Mouse (Mus musculus) central nervous system, embryonic 18 days (tissue): ENCODE data around the gene Trim30d. TPM values are rescaled to one million over a fixed set of nuclear protein-coding genes. Genes with fewer than 3 reads are reported as not detected.

ENCODE experiments used
- polyA plus RNA-seq: library from polyadenylated mRNA; depleted of rRNA; stranded (reverse); fragments of >200 nt; gene quantifications from 2 replicates; pipeline ENCODE4 v1.2.3, GENCODE M21; 2012; rRNA removed

The Trim30d gene
- 0.74 and 0.91 TPM in 2 replicates for polyA plus RNA-seq

GRCm38 (mm10) chr7:104507421-104508065, at the start of gene Trim30d:
TSS of gene Trim30d (minus strand) at chr7:104507849.

GRCm38 (mm10) chr7:104549833-104550232, 42.2 kb upstream of the Trim30d start, which contains the start of gene Olfr651:
TSS of gene Olfr651 (plus strand) at chr7:104550133.

GRCm38 (mm10) chr7:104465065-104465744, 42.4 kb downstream of the Trim30d start, which contains the start of gene Trim30a:
TSS of gene Trim30a (minus strand) at chr7:104465193.

Other genes starting within 250 kb of the Trim30d start
- 0.16 and 0.21 TPM in 2 replicates for gene Trim5, start 219.8 kb downstream of the Trim30d start, polyA plus RNA-seq
- 2.9 and 3.8 TPM in 2 replicates for gene Trim12a, start 192.4 kb downstream of the Trim30d start, polyA plus RNA-seq
- 0.04 TPM in 1 of 2 replicates, not detected in the other for gene Trim34b, start 178.4 kb downstream of the Trim30d start, polyA plus RNA-seq
- 1.7 and 1.9 TPM in 2 replicates for gene Trim12c, start 154.5 kb downstream of the Trim30d start, polyA plus RNA-seq
- 0.05 TPM in 1 of 2 replicates, not detected in the other for gene Trim30b, start 138.0 kb downstream of the Trim30d start, polyA plus RNA-seq
- gene Trim30c, start 107.0 kb downstream of the Trim30d start, polyA plus RNA-seq = 0.05 and 0.08 TPM in 2 replicates
- 1.3 and 1.9 TPM in 2 replicates for gene Trim30a, start 42.7 kb downstream of the Trim30d start, polyA plus RNA-seq
- not detected in 2 replicates for gene Olfr651, start 42.3 kb upstream of the Trim30d start, polyA plus RNA-seq
- not detected in 2 replicates for gene Olfr652, start 53.1 kb upstream of the Trim30d start, polyA plus RNA-seq
- gene Olfr653, start 69.5 kb upstream of the Trim30d start, polyA plus RNA-seq = not detected in 2 replicates
- gene Olfr654, start 79.2 kb upstream of the Trim30d start, polyA plus RNA-seq = not detected in 2 replicates
- 0.10 TPM in 1 of 2 replicates, not detected in the other for gene Olfr655, start 93.9 kb upstream of the Trim30d start, polyA plus RNA-seq
- gene Olfr656, start 106.1 kb upstream of the Trim30d start, polyA plus RNA-seq = not detected in 2 replicates
- gene Olfr657, start 116.9 kb upstream of the Trim30d start, polyA plus RNA-seq = not detected in 2 replicates
- 0.09 and 0.15 TPM in 2 replicates for gene Olfr658, start 139.5 kb upstream of the Trim30d start, polyA plus RNA-seq
- gene Olfr659, start 158.9 kb upstream of the Trim30d start, polyA plus RNA-seq = not detected in 2 replicates
- gene Olfr661, start 178.7 kb upstream of the Trim30d start, polyA plus RNA-seq = not detected in 2 replicates